Mouse (Mus musculus) layer of hippocampus, adult 2 months (tissue): ENCODE measurements around the gene Gm49601. TPM values are rescaled to one million over a fixed set of nuclear protein-coding genes. Genes with fewer than 3 reads are reported as not detected.

Experiments
- DNase-seq, 2 experiments: peaks; one replicate each; pipeline ENCODE4 v3.0.0; 2022; ENCODE audit warnings: low spot score in 2 of 2
- H3K27ac ChIP-seq: fragments of 200-600 bp; 2 replicates; pipeline ENCODE4 v1.8.1; 2022
- H3K4me3 ChIP-seq: fragments of 200-600 bp; 2 replicates; pipeline ENCODE4 v1.8.1; 2022; ENCODE audit warnings: mild to moderate bottlenecking
- CTCF ChIP-seq: fragments of 200-600 bp; conservative IDR thresholded peaks from 2 replicates; pipeline ENCODE4 v1.8.1; 2022; ENCODE audit warnings: antibody characterized with exemption, mild to moderate bottlenecking, moderate library complexity
- total RNA-seq, 2 experiments: library from RNA; stranded (reverse); gene quantifications; 2 replicates each; pipeline ENCODE4 v1.2.3; 2021

The Gm49601 gene
- total RNA-seq, 2 experiments from 2014 or later, result 207 to 223 TPM

GRCm38 (mm10) chr16:18625791-18626311 lies 376 bp downstream of the Gm49601 start:
- H3K4me3 ChIP-seq, result peak overlapping the region; percentile 67
- TF ChIP-seq CTCF, result no peak
- peak overlapping the region; percentile 98 for H3K27ac ChIP-seq
- DNase-seq, result peak; percentile 60 to 74

- peak overlapping the region; percentile 67 for H3K4me3 ChIP-seq
- peak overlapping the region; percentile 98 for H3K27ac ChIP-seq
These were observed 1.1 kb downstream of the Gm49601 start for GRCm38 (mm10) chr16:18625097-18625496.

GRCm38 (mm10) chr16:18624641-18625040 lies 1.6 kb downstream of the Gm49601 start:
- TF ChIP-seq CTCF, result no peak
- no peak for DNase-seq
- Histone ChIP-seq H3K27ac (peak overlapping the region; percentile 98), H3K4me3 (peak overlapping the region; percentile 67)

More at GRCm38 (mm10) chr16:18625097-18625496, 1.1 kb downstream of the Gm49601 start:
- TF ChIP-seq CTCF, result no peak
- no peak for DNase-seq

GRCm38 (mm10) chr16:18623751-18624540 lies 2.3 kb downstream of the Gm49601 start:
- Histone ChIP-seq H3K27ac (peak overlapping the region; percentile 98), H3K4me3 (peak overlapping the region; percentile 67)

DNA sequence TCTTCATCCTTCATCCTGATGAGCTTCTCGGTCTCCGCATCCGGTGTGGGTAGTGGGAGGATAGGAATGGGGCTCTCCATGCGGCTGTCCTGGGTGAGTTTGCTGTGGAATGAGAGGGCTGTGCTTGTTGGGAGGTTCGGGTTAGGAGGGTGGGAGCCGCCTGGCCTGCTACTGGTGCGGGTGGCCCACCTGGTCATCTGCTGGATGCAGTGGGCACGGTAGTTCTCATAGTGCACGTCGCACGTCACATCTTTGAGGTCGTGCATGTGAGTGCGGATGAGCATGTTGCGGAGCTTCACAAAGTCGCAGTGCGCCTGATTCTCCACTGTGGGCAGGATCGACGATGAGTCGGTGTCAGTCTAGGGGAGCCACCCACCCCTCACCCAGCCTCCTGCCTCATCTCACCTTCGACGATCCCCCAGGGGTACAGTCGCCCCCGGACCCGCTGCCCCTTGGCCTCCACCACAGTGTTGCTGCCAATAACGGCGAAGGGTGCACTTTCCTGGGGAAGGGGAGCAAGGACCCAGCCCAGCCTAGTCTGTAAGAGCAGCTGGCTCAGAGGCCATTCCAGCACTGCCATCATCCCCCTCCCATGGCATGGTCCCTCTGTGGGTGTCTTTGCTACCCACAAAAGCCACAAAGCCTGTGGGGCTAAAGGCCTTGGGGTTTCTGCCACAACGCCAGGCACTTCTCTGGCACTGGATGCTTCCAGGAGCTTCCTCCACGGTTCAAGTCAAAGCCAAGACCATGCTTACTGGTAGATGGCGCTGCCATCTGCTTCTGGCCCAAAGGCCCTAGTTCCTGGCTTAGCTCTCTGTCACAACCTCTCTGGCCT lies 3.1 kb downstream of the Gm49601 start:
- DNase-seq, result no peak
- Histone ChIP-seq H3K4me3 (no peak overlapping the region), H3K27ac (peak overlapping the region; percentile 48)
- TF ChIP-seq CTCF, result 0 out of 2 replicates have a peak, but pooled peaks have one; percentile 8

More at GRCm38 (mm10) chr16:18623751-18624540, 2.3 kb downstream of the Gm49601 start:
- DNase-seq, result no peak
- no peak for TF ChIP-seq CTCF

GRCm38 (mm10) chr16:18622019-18622418 lies 4.2 kb downstream of the Gm49601 start, which contains the start of gene Gp1bb:
Gp1bb (minus strand) TSS chr16:18622403.
- H3K4me3 ChIP-seq, result peak within 1 kb of the TSS; percentile 46
- TF ChIP-seq CTCF, result no peak
- peak within 1 kb of the TSS; percentile 91 for H3K27ac ChIP-seq
- no peak for DNase-seq

DNA sequence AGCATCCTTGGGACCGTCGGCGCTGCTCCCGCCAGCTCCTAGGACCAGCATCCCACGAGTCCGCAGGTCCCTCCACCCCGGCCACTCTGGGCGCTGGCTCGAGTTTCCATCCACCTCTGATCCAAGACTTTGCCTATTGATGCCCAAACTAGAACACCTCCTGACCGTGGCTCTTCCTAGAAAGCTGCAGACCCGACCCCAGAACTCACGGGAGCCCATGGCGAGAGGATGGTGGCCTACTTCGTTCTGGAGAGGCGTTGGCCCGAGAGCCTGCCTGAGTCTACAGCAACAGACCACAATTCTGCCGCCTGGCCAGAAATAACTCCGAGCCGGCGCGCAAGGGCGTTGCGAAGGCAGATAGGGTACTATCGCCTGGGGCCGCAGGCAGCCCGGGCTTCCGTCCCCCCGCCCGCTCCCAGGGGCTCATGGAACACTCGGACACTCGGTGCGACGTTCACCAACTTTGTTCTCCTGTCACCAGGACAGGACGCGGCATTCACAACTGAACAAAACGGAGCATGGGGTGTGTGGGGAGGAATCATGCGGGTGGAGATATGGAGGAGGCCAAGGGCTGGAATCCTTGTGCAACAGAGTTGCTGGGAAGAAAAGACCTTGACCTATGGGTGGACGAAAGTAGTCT lies 4.7 kb downstream of the Gm49601 start:
- no peak for TF ChIP-seq CTCF
- peak overlapping the region; percentile 91 for H3K27ac ChIP-seq
- peak in 1 of 2 experiments; percentile 45 for DNase-seq
- H3K4me3 ChIP-seq, result peak overlapping the region; percentile 46

DNA sequence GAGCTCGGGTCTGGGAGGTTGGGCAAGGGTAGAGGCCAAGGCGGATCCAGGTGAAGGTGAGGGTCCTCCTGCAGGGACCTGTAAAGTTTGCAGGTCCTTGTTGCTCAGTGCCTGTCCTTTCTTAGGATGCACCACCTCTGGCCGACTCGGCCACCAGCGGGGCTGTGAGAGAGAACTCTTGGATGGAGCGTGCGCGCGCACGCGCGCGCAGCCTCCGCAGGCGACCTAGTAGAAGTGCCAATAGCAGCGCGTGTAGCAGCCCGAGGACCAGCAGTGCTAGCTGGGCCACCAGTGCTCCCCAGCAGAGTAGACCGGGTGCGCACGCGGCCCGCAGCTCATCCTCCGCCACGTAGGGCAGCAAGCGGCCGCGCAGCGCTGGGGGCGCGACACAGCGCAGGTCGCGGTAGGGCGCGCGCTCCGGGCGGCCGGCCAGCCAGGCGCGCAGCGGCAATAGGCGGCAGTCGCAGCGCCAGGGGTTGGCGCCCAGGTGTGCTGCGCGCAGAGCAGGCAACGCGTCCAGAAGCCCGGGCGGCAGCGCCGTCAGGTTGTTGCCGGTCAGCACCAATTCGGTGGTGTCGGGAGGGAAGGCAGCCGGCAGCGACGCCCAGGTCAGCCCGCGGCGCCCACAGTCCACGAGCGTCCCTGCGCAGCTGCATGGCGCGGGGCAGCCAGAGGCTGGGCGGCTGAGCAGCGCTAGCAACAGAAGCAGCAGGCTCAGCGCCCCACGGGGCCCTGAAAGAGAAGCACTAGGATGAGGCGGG lies 5.4 kb downstream of the Gm49601 start:
- H3K27ac ChIP-seq, result peak overlapping the region; percentile 91
- no peak for TF ChIP-seq CTCF
- peak in 1 of 2 experiments; percentile 55 for DNase-seq
- peak overlapping the region; percentile 46 for H3K4me3 ChIP-seq

- no peak for TF ChIP-seq CTCF
- peak overlapping the region; percentile 91; the same call in 1 of the 2 replicates for H3K27ac ChIP-seq
- no peak for DNase-seq
- no peak overlapping the region; the same call in 1 of the 2 replicates for H3K4me3 ChIP-seq
These were observed 6.0 kb downstream of the Gm49601 start for GRCm38 (mm10) chr16:18620201-18620600.

- DNase-seq, result no peak
- TF ChIP-seq CTCF, result no peak
- no peak overlapping the region for H3K27ac ChIP-seq
These were observed 7.1 kb downstream of the Gm49601 start for GRCm38 (mm10) chr16:18619110-18619509.

GRCm38 (mm10) chr16:18618297-18618696 lies 7.9 kb downstream of the Gm49601 start:
- TF ChIP-seq CTCF, result no peak
- Histone ChIP-seq H3K4me3 (no peak overlapping the region), H3K27ac (no peak overlapping the region)
- no peak for DNase-seq

More at GRCm38 (mm10) chr16:18619110-18619509, 7.1 kb downstream of the Gm49601 start:
- H3K4me3 ChIP-seq, result no peak overlapping the region
